Mouse (Mus musculus) CH12.LX (cell line): ENCODE results near the gene Rcn1. TPM values are rescaled to one million over a fixed set of nuclear protein-coding genes. Genes with fewer than 3 reads are reported as not detected.

ENCODE experiments used
- DNase-seq: peaks from one replicate; pipeline ENCODE4 v3.0.0-alpha.2; 2013; ENCODE audit errors: extremely low read depth
- H3K27ac ChIP-seq: 2 replicates; pipeline ENCODE4 v1.5.1; 2012; ENCODE audit warnings: low read depth, mild to moderate bottlenecking, control low read depth, moderate library complexity; ENCODE audit not compliant: insufficient read depth
- H3K27me3 ChIP-seq: replicated peaks from 2 replicates; pipeline ENCODE3; 2012; ENCODE audit warnings: inconsistent platforms
- H3K36me3 ChIP-seq, 2 experiments: replicated peaks in 1 of 2; 2 replicates each; pipeline versions ENCODE3 to v1.6.1; 2012; ENCODE audit warnings: inconsistent platforms in 1 of 2, low read length in 1 of 2, mild to moderate bottlenecking in 1 of 2, mixed read lengths in 1 of 2, moderate library complexity in 1 of 2; ENCODE audit not compliant: control insufficient read depth in 1 of 2, insufficient read depth in 1 of 2
- H3K4me1 ChIP-seq, 2 experiments: 2 replicates each; pipeline ENCODE4 v1.6.1; 2012; ENCODE audit warnings: inconsistent platforms in 1 of 2, moderate library complexity in 1 of 2; ENCODE audit not compliant: insufficient read depth in 2 of 2, control insufficient read depth in 1 of 2
- H3K4me2 ChIP-seq: 2 replicates; pipeline ENCODE4 v1.6.1; 2012; ENCODE audit warnings: low read depth, mild to moderate bottlenecking, control low read depth; ENCODE audit not compliant: poor library complexity, insufficient read depth, severe bottlenecking
- H3K4me3 ChIP-seq, 3 experiments: fragments of 150-350 bp in 1 of 3; sonication (generic) in 1 of 3; replicated peaks in 1 of 3; 2 replicates each; pipeline versions ENCODE3 to v1.5.1; 2011 to 2012; ENCODE audit warnings: low read depth in 2 of 3, low read length in 2 of 3, mild to moderate bottlenecking in 2 of 3, moderate library complexity in 2 of 3, control low read depth in 1 of 3, improper control_type of control experiment in 1 of 3, inconsistent platforms in 1 of 3, mixed read lengths in 1 of 3; ENCODE audit not compliant: poor library complexity in 1 of 3
- H3K79me2 ChIP-seq: replicated peaks from 2 replicates; pipeline ENCODE4 v1.6.1; 2012; ENCODE audit warnings: mild to moderate bottlenecking, moderate library complexity; ENCODE audit not compliant: control insufficient read depth, poor library complexity, insufficient read depth, severe bottlenecking; ENCODE audit errors: extremely low read depth
- H3K9ac ChIP-seq: 2 replicates; pipeline ENCODE4 v1.6.1; 2012; ENCODE audit warnings: low read depth, mild to moderate bottlenecking, control low read depth, moderate library complexity; ENCODE audit not compliant: insufficient read depth
- H3K9me3 ChIP-seq: replicated peaks from 2 replicates; pipeline ENCODE3; 2012; ENCODE audit warnings: low read length, inconsistent platforms, mixed read lengths
- BHLHE40 ChIP-seq: IDR thresholded peaks from 2 replicates; pipeline ENCODE4 v1.6.1; 2011; ENCODE audit warnings: mild to moderate bottlenecking, low read depth, low read length, improper control_type of control experiment
- CHD1 ChIP-seq: IDR thresholded peaks from 2 replicates; pipeline ENCODE4 v1.6.1; 2012; ENCODE audit warnings: low read depth, low read length, improper control_type of control experiment, inconsistent platforms
- ELF1 ChIP-seq: IDR thresholded peaks from 2 replicates; pipeline ENCODE4 v1.6.1; 2014; ENCODE audit warnings: low read depth, mild to moderate bottlenecking, inconsistent platforms, low read length, improper control_type of control experiment
- EP300 ChIP-seq: IDR thresholded peaks from 2 replicates; pipeline ENCODE4 v1.6.1; 2011; ENCODE audit warnings: low read length, improper control_type of control experiment
- ETS1 ChIP-seq: conservative IDR thresholded peaks from 2 replicates; pipeline ENCODE4 v1.6.1; 2012; ENCODE audit warnings: low read depth, mild to moderate bottlenecking, inconsistent platforms, low read length, improper control_type of control experiment, moderate library complexity
- GABPA ChIP-seq: IDR thresholded peaks from 2 replicates; pipeline ENCODE4 v1.6.1; 2012; ENCODE audit warnings: low read depth, low read length, improper control_type of control experiment, inconsistent platforms; ENCODE audit not compliant: insufficient replicate concordance
- IRF4 ChIP-seq: IDR thresholded peaks from 2 replicates; pipeline ENCODE4 v1.6.1; 2014; ENCODE audit warnings: low read depth, mild to moderate bottlenecking, inconsistent platforms, low read length, improper control_type of control experiment
- JUN ChIP-seq: IDR thresholded peaks from 2 replicates; pipeline ENCODE4 v1.6.1; 2011; ENCODE audit warnings: low read depth, mild to moderate bottlenecking, low read length, improper control_type of control experiment, moderate library complexity; ENCODE audit not compliant: insufficient read depth
- JUND ChIP-seq: conservative IDR thresholded peaks from 2 replicates; pipeline ENCODE4 v1.6.1; 2011; ENCODE audit warnings: low read depth, low read length, improper control_type of control experiment
- KAT2A ChIP-seq: IDR thresholded peaks from 2 replicates; pipeline ENCODE4 v1.6.1; 2012; ENCODE audit warnings: low read length, improper control_type of control experiment, inconsistent platforms; ENCODE audit not compliant: insufficient replicate concordance
- MXI1 ChIP-seq: IDR thresholded peaks from 2 replicates; pipeline ENCODE4 v1.6.1; 2011; ENCODE audit warnings: mild to moderate bottlenecking, low read depth, low read length, improper control_type of control experiment
- NRF1 ChIP-seq: IDR thresholded peaks from 2 replicates; pipeline ENCODE4 v1.6.1; 2014; ENCODE audit warnings: low read depth, mild to moderate bottlenecking, inconsistent platforms, low read length, improper control_type of control experiment, moderate library complexity
- RCOR1 ChIP-seq: conservative IDR thresholded peaks from 2 replicates; pipeline ENCODE4 v1.6.1; 2012; ENCODE audit warnings: low read depth, mild to moderate bottlenecking, inconsistent platforms, low read length, improper control_type of control experiment
- SIN3A ChIP-seq: IDR thresholded peaks from 2 replicates; pipeline ENCODE4 v1.6.1; 2012; ENCODE audit warnings: low read length, improper control_type of control experiment, inconsistent platforms
- TCF12 ChIP-seq: IDR thresholded peaks from 2 replicates; pipeline ENCODE4 v1.6.1; 2014; ENCODE audit warnings: low read depth, mild to moderate bottlenecking, inconsistent platforms, low read length, improper control_type of control experiment
- USF1 ChIP-seq: IDR thresholded peaks from 2 replicates; pipeline ENCODE4 v1.6.1; 2014; ENCODE audit warnings: low read depth, mild to moderate bottlenecking, inconsistent platforms, low read length, improper control_type of control experiment
- USF2 ChIP-seq: conservative IDR thresholded peaks from 2 replicates; pipeline ENCODE4 v1.6.1; 2011; ENCODE audit warnings: low read depth, low read length, improper control_type of control experiment
- ZC3H11A ChIP-seq: IDR thresholded peaks from 2 replicates; pipeline ENCODE4 v1.6.1; 2012; ENCODE audit warnings: low read depth, mild to moderate bottlenecking, inconsistent platforms, low read length, improper control_type of control experiment
- ZMIZ1 ChIP-seq: IDR thresholded peaks from 2 replicates; pipeline ENCODE4 v1.6.1; 2012; ENCODE audit warnings: low read depth, mild to moderate bottlenecking, inconsistent platforms, low read length, improper control_type of control experiment
- dilution Hi-C: fragments of 300-500 bp; cut with MboI; formaldehyde crosslinking; loops from 2 replicates; pipeline ENCODE4 v1.14.3; 2020; ENCODE audit warnings: low sequenced_read_pairs; ENCODE audit not compliant: extremely low pct_unique_long_range_greater_than_20kb, extremely low pct_ligation_motif_present
- in situ Hi-C: fragments of 300-500 bp; cut with MboI; formaldehyde crosslinking; loops from 3 replicates; pipeline ENCODE4 v1.14.3; 2019; ENCODE audit warnings: low sequenced_read_pairs, low pct_ligation_motif_present, low pct_unique_long_range_greater_than_20kb, mixed read lengths
- polyA plus RNA-seq: library from polyadenylated mRNA; unstranded; fragments of >175 nt; gene quantifications from 2 replicates; pipeline ENCODE4 v1.2.1, GENCODE M21; 2012; ENCODE audit warnings: low read depth; ENCODE audit not compliant: insufficient read length
- total RNA-seq, 2 experiments: library from RNA; depleted of rRNA; stranded (reverse); fragments of 300-350 nt in 1 of 2; fragments of >200 nt in 1 of 2; gene quantifications; 2 replicates each; pipeline ENCODE4 v1.2.3; 2012 to 2014

Rcn1 gene
- total and polyA plus RNA-seq, 3 experiments: 10.5 to 23.4 (median 22.8) TPM

- Histone ChIP-seq H3K4me3 (no peak overlapping the region), H3K9ac (no peak overlapping the region), H3K27ac (no peak overlapping the region), H3K79me2 (no peaks in the 10 kb centered on the region), H3K27me3 (no peaks in the 10 kb centered on the region), H3K9me3 (no peaks in the 10 kb centered on the region), H3K36me3 (no peaks in the 10 kb centered on the region), H3K4me2 (no peak overlapping the region), H3K4me1 (no peaks in the 10 kb centered on the region)
- no peak for DNase-seq
- no peak for TF ChIP-seq MXI1
- no peak for TF ChIP-seq JUND
- no peak for TF ChIP-seq USF2
- TF ChIP-seq CHD1: no peak
- TF ChIP-seq ETS1: no peak
- TF ChIP-seq ELF1: no peak
- TF ChIP-seq TCF12: no peak
- no peak for TF ChIP-seq KAT2A
- no peak for TF ChIP-seq JUN
- no peak for TF ChIP-seq GABPA
- TF ChIP-seq ZMIZ1: no peak
- no peak for TF ChIP-seq NRF1
- TF ChIP-seq RCOR1: no peak
- TF ChIP-seq BHLHE40: no peak
- no peak for TF ChIP-seq EP300
- no peak for TF ChIP-seq ZC3H11A
- no peak for TF ChIP-seq IRF4
- dilution Hi-C loops (no loop called here), in situ Hi-C loops (no loop called here)
These were observed 39.9 kb upstream of the Rcn1 start for GRCm38 (mm10) chr2:105439022-105439421.

GRCm38 (mm10) chr2:105438525-105438924 lies 39.4 kb upstream of the Rcn1 start:
- Histone ChIP-seq H3K27me3 (no peaks in the 10 kb centered on the region), H3K4me2 (no peak overlapping the region), H3K36me3 (no peaks in the 10 kb centered on the region), H3K27ac (no peak overlapping the region), H3K9ac (no peak overlapping the region), H3K79me2 (no peaks in the 10 kb centered on the region), H3K9me3 (no peaks in the 10 kb centered on the region)
- DNase-seq: no peak
- in situ Hi-C loops: no loop called here
- no peak for TF ChIP-seq JUND
- TF ChIP-seq KAT2A: no peak
- no peak for TF ChIP-seq RCOR1
- TF ChIP-seq USF1: no peak
- no peak for TF ChIP-seq SIN3A
- TF ChIP-seq, all 38 proteins: peak for 0
- Histone ChIP-seq H3K4me1 (no peaks in the 10 kb centered on the region), H3K4me3 (no peak overlapping the region)
- dilution Hi-C loops: no loop called here
